Mouse (Mus musculus) cerebellum, adult 8-10 months (tissue): ENCODE measurements around the gene Pla2g4b.

Experiments used
- DNase-seq: peaks from one replicate; pipeline ENCODE4 v3.0.0; 2022

The Pla2g4b gene

DNA sequence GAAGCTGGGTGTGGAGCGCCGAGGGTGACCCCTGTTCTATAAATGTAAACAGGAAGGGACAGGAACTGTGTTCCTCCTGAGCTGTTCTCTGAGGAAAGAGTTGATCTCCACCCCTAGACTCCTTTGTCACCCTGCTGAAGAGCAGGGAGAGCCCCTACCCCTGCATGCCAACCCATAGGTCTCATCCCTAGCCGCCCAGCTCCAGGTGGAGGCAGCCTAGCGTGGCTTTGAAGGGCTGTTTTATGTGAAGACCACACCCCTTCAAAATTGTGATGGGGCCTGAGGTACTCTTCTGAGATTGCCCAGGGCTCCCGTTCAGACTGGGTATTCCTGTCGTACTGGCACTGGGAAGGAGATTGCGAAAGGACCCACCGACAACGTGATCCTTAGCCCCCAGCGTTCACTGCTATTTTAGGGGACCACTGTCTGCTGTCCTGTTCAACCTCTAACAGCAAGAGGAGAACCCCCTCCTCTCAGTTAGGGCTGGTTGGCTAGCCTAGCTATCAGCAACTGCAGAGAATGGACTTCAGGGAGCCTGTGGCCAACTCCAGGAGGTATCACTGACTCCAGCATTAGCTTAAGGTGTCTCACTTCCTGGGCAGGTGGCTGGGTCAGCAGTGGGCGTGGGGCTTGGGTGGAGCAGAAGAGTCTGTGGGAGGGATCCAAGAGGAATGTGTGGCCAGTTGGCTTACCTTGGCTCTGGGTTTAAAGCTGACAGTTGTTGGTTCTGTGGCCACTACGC is at the start of gene Pla2g4b:
Pla2g4b (plus strand) TSS at position 692 of the 742 bp plus-strand sequence.
- DNase-seq: no peak

DNA sequence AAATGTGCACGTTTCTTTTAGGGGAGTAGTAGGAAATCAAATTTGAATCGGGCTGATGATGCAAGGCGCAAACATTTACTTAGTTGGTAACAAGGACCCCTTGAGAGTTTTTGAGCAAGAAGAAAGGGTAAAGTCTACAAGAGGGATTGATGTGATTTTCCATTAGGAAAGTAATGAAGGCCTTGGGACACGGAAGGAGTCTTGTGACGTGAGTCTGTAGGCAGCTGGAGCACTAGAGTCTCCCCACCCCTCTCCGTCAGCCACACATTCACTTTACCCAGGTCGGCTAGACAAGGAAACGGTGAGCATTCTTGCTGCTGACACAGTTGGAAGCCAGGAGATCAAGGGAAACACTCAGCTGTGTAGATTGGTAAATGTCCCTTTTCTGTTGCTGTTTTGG is 47.3 kb upstream of the Pla2g4b start:
- DNase-seq: no peak

DNA sequence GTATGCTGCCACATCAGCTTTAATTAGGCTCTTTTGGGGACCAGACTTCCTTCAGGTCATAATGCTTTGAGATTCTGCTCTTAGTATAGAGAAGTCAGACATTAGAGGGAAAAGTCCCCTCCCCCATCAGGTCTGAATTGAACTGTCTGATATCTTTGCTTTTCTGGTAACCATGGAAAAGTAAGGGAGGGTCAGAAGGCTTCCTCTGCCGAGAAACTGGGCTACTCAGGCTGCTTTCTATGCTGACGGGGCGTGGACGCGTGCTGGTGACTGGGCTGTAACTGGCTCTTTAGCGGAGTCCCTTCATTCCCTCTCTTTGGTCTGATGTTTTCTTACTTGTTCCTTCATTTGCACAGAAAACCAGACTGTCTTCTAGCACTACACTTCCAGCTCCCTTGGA is 46.8 kb upstream of the Pla2g4b start:
- DNase-seq: no peak

DNA sequence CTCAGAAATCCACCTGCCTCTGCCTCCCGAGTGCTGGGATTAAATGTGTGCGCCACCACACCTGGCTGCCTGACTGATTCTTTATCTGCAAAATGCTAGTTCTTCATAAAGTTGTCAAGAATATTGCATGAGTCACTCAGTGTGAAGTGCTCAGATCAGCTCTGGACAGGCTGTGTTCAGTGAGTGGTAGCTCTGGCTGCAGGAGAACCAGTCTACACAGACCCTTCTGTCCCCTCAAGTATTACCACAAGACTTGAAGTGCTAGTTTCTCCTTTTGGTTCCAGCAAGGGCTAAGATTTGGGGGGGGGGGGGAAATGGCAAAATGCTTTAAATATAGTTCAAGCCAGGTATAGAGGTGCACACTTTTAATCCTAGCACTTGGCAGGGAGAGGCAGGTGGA is 45.8 kb upstream of the Pla2g4b start:
- no peak for DNase-seq

DNA sequence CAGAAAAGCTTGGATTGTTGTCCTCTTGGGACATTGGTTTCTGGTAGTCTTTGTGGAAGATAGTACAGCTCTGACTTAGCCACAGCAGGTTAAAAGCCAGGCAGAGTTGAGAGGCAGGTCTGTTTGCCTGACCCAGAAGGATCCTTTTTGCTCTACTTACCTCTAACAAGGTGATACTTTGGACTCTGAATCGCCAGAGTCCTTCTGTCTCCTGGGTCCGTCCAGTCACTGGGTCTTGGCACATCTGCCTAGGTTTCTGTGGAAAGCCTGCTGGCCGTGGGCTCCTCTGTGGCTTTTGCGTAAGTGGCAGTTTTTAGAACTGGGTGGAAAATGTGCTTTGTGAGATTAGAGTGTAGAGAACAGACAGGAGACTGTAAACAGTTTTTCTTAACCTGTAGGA is 44.3 kb upstream of the Pla2g4b start:
- DNase-seq: no peak

DNA sequence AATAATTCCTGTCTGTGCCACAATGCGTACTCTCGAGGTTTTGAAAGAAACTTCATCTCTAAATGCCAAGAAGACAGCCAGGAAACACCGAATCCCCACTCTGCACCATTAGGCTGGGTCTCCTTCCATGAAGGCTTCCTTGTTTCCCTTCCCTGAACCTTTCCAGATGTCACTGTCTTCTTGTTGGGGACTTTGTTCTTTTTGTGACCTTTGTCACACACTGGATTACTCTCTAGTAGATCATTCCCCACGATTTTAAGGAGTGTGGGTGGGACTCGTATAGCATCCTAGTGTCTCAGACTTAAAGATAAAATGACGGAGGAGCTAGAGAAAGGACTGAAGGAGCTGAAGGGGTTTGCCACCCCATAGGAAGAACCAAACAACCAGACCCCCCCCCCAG is 42.3 kb upstream of the Pla2g4b start:
- no peak for DNase-seq

DNA sequence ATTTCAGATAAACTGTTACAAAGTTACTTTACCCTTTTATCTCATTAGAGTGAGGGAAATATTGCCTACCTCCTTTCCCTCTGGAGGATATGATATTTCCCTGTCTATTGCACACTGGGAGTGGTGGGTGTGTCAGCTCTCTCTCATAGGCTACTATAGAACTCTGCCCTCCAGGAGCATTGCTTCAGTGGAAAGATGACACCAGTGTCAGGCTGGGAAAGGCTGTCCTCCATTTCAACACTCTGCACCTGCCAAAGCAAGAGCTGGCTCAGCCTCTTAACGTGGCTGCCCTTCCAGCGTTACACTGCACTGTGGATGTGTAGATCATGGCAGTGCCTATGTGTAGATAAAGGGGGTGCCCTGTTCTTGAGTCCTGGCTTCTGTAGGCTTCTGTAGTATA is 40.9 kb upstream of the Pla2g4b start:
- DNase-seq: no peak

DNA sequence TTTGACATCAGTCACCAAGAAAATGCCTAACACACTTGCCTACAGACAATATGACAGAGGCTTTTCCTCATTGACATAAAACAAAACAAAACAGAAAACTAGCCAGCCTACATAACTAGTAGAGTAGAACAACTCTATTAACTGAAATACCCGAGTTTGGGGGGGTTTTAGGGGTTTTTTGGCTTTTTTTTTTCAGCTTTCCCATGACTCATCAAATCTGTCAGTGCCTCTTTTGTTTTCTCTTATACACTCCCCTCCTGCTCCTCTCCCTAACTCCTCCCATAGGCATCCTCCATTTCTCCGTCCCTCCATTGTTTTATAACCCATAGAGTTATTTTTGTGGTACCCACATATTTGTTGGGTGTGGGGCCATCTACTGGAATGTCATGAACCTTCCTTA is 39.7 kb upstream of the Pla2g4b start:
- DNase-seq: no peak

DNA sequence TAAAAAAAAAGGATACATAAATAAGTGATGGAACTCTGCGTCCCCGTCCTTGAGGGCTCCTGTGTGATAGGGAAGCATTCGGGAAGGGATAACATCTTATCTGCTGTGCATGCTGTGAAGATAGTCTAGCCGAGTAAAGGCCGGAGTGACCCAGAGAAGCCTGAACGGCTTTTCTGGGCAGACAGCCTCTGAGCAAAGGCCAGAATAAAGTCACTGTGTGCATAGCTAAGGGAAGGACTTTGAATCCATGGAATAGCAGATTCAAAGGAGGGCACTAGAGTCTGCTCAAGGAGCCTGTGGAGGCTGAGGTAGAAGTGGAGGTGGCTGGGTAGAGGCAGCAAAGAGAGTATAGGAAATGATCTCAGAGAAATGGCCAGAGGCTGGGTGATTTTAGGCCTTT is 38.4 kb upstream of the Pla2g4b start:
- DNase-seq: no peak

DNA sequence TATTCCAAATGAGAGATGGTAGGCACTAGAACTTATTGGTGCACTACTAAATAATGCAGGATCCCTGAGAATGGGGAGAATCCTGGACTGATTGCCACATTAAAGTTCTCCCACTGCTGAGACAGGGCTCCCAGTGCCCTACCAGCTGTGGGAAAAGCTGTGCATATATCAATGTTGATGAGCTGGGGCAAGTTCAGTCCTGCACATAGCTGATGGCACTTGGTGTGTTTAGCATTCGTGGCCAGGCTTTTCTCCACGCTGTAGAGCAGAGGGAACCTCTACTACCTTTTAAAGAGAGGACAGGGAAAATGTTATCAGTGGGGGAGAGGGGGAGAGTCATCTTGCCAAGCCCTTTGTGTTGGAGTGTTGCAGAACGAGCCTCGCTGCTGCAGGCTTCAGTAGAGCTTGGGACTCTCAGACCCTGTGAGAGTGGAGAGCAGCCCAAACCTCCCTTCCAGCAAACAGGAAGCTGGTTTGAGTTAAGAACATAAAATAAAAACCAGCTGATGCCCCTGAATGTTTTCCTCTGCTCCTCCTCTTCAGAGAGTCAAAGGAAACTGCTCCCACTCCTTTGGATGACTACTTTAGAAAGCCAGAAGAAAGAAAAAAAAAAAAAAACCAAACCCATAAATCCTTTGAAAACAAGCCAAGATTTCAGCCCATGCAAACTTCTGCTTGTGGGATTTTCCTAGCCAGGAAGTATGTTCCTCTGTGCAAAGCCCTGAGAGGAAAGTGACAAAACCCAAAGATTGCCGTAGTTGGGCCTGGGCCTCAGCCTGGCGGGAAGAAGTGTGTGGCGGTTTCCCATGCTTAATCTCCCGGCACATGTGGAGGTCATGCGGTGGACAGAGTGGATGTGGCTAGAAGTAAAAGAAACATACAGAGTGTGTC is 37.6 kb upstream of the Pla2g4b start:
- no peak for DNase-seq

DNA sequence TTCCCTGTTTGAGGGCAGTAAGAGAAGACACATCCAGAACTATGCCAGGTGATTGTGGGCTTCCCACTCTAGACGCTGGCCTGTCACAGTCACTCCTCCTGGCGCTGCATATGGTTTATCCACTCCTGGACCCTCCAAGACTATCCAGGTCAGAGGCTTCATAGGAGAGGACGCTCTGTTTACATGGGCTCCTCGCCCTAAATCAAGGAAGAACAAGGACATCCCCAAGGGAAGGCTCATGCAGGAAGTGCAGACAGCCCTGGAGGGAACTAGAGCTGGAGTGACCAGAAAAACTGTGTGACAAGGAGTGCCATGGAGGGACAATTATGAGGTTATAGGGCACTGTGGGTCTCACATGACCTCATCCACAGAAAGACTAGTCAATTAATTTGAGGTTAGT is 35.9 kb upstream of the Pla2g4b start:
- DNase-seq: no peak

DNA sequence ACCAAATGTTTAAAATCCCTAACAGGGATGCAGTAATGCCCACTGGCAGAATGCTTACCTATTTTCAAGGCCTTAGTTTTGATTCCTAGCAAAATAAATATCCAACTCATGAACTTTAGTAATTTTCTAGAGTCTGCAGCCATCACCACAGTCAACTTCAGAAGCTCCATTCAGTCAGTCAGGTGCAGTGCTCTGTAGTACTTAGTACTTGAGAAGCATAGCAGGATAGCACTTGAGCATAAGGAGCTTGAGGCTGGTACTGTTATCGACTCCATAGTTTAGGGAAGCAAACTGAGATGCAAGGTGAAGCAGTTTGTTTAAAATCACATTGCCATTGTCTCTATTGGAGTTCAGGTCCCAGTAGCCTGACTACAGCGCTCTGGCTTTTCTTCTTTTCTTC is 33.5 kb upstream of the Pla2g4b start:
- DNase-seq: no peak

DNA sequence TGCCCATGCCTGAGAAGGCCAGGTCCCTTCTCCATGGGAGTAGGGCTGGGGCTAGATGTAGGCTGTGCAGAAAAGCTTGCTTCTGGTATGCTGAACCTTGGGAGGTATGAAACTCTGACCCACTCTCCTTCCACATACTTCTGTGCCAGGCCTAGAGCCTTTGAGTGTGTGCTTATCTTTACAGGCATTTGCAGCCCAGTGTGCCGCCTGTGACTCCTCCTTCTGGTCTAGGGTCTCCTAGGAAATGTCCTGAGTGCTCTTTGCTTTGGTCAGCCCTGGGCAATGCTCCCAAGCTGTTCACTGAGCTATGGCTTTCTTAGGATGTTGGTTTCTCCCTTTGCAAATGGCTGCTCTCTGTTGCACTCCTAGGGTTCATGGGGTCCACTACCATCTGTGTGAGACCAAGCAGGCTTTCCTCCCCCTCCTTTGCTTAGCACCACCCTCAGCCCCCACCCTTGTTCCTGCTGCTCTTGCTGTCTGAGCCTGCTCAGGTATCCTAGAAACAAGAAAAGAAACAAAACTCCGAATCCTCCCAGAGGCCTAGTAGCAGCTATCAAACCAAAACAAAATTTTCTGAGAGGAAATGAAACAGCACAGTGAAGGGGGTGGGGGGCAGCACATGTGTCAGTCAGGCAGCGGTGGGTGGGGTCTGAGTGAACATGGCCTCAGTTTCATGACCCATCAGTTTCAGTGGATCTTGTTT is 32.2 kb upstream of the Pla2g4b start:
- no peak for DNase-seq

DNA sequence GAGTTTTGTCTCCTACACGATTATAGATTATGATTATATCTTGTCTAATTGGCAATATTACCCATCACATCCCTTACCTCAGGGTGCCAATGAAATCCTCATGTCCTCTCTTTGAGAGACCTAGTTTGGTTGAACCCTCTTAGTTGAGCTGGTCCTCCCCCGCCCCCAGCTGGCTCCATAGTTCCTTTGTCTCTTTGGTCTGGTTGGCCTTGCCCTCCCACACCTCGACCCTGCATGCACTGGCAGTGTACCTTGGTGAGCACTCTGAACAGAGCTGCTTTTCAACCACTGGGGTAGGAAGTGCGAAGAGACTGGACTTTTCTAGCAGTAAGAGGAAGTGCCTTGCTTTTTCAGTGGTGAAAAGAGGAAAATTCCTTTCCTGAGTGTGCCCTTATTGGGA is 31.3 kb upstream of the Pla2g4b start:
- no peak for DNase-seq

DNA sequence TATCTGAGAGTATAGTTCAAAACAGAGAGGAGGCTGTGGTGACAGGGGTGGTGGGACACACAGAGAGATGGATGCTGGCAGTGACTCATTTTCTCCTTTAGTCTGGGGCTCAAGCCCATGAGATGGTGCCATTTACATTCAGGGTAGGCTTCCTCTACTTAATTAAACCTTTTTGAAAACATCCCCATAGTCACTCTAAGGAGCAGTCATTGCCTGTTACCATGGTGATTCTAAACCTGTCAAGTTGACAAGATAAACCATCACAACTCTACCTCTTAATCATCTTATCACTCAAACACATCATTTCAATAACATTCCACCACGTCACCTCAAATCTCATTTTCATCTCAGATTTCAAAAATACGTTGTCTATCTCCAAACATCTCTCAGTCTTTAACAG is 29.2 kb upstream of the Pla2g4b start:
- no peak for DNase-seq

DNA sequence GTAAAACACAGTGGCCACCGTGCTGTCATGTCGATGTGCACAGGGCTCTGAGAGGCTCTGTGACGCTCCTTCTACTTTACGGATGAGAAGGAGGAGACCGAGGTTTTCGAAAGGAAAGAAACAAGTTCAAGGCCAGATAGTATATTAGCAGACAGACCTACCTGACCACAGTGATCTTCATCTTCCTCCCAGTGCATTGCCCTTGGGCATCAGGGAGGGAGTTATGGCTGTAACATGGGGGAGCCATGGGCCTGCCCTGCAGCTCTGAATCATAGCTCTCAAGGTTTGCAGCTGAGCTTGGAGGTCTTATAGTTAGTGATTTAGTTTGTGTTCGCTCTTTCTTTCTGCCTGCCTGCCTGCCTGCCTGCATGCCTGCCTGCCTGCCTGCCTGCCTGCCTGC is 26.5 kb upstream of the Pla2g4b start:
- DNase-seq: no peak

DNA sequence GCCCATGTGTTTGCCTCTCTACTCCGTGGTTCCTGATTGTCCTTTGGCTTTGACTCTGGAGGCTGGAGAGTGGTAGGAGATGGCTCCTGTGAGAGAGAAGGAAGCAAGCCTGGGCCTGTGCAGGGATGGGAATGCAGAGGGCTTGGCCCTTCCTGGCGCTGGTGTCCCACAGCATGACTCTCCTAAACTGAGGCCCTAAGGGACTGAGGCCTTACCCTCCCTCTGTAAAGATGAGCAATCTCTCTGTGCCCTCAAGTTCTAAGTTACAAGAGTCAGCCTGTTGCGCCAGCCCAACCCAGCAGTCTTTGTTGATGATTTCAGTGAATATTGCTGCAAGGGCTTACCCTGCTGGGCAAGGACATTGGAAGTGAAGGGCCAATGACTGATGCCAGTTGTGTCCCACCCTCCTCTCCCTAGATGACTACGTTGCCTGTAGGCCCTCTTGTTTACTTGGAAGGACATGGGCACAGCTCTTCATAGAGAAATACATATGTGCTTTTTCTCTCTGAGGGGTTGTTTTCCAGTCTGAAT is 25.5 kb upstream of the Pla2g4b start:
- no peak for DNase-seq

DNA sequence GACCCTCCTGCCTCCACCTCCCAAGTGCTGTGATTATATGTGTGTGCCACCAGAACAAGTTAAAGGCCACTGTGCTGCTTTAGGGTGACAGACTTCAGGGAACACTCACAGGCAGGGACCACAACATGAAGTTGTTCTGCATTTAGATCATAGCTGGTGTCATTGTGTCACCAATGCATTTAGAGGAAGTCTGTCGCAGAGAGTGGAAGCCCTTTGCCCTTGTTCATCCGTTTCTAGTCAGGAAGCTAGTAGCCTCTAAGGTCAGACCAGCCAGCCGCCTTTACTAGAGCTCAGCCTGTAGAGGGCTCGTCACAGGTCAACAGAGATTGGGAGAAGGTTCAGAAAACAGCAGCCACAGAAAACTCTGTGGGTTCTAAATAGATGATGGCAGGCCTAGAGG is 24.5 kb upstream of the Pla2g4b start:
- no peak for DNase-seq

DNA sequence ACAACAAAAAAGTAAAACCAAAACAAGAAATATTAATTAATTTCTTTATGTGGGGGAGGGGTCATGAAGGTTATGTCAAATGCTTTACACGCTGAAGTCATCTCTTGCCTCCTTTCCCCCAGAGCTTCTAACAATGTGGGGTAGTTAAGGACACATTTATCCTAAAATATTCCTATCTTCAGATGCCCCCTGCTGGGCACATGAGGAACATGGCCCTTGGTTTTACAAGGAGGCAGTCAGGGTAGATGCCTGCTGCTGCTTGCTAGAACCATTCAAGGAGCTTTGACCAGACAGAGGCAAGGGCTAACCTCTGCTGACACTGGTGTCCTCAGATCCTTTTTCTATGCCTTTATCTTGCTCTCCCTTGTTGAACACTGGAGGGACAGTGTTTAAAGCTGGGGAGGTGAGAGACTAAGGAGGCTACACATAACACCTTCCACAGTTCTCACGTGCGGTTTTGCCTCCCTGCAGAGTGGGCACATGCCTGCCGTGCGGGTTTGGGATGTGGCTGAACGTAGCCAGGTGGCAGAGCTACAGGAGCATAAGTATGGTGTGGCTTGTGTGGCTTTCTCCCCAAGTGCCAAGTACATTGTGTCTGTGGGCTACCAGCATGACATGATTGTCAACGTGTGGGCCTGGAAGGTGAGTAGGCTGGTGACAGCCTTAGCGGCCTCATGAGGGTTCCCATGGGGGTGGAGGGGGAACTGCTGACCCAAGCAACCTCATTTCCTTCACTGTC is 21.6 kb upstream of the Pla2g4b start:
- peak; percentile 41 for DNase-seq

DNA sequence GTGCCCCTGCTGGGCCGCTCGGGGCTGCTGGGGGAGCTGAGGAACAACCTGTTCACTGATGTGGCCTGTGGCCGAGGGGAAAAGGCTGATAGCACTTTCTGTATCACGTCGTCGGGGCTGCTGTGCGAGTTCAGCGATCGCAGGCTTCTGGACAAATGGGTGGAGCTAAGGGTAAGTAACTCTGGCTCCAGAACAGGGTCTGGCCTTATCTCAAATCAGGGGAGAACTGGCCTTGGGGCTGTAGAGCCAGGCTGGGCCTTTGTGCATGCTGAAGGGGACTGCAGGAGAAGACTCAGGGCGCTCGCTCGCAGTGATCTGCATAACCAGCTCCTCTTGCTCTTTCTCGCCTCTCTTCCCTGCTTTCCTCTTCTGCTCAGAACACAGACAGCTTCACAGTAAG is 20.3 kb upstream of the Pla2g4b start:
- DNase-seq: no peak

DNA sequence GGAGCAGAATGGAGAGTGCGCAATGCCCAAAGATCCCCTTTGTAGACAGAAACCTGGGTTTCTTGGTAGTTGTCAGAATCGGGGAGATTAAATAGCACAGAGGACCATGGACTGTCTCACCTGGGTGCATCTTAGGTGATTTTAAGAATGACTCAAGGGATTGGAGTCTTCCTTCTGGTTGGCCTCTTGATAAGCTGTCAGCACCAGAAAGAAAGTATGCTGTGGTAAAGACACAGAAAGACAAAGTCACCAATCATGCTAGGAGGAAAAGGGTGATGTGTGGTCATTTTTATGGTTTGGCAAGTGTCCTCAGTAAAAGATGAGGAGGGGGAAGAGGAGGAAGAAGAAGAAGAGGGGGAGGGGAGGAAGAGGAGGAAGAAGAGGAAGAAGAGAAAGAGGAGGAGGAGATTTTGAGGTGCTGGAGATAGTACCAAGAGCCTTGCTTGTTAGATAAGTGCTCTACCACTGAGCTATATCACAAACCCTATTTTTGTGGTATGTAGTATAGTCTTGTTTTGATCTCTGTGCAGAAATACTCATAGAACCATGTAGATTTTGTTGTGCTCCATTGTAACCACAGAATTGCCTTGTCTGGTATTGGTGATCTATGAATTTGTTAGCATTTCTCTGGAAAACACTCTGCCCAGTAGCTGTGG is 19.3 kb upstream of the Pla2g4b start:
- no peak for DNase-seq

DNA sequence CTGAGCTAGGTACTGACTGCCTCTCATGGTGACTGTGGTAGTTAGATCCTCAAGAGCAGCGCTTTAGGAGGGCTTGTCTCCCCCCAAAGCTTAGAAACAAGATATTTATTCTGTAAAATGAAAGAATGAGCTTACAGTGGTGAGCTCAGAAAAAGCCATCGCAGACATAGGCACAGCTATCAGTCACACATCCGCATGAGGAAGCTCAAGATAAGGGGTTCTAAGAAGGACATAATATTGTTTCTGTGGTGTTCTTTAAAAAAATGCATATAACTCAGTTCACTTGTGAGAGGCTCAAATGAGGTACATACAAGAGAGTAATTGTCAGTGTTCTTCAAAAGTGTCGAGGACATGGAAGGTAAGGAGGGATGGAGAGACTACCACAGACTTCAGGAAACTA is 17.3 kb upstream of the Pla2g4b start:
- DNase-seq: no peak
